Mouse (Mus musculus) lung, embryonic 16.5 days (tissue): ENCODE measurements around the gene Gadl1. TPM values are rescaled to one million over a fixed set of nuclear protein-coding genes. Genes with fewer than 3 reads are reported as not detected.

Experiments used
- ATAC-seq: fragments of 200-750 bp; cut with Nextera tagmentation; 2 replicates; pipeline ENCODE4 v1.8.0; 2017; ENCODE audit warnings: low read depth, mild to moderate bottlenecking, moderate library complexity
- H3K27ac ChIP-seq: fragments of 300-500 bp; sonication (generic); 2 replicates; pipeline ENCODE4 v1.5.1; 2014; ENCODE audit warnings: mild to moderate bottlenecking, control low read depth, low read length
- H3K27me3 ChIP-seq: fragments of 300-500 bp; sonication (generic); 2 replicates; pipeline ENCODE4 v1.6.1; 2014; ENCODE audit warnings: low read depth, low read length, mixed read lengths; ENCODE audit not compliant: control insufficient read depth, insufficient read depth
- H3K36me3 ChIP-seq: fragments of 300-500 bp; sonication (generic); 2 replicates; pipeline ENCODE4 v1.6.1; 2014; ENCODE audit warnings: low read length; ENCODE audit not compliant: control insufficient read depth, insufficient read depth
- H3K4me1 ChIP-seq: fragments of 300-500 bp; sonication (generic); replicated peaks from 2 replicates; pipeline ENCODE4 v1.6.1; 2014; ENCODE audit warnings: low read length, mixed read lengths; ENCODE audit not compliant: control insufficient read depth, insufficient read depth
- H3K4me2 ChIP-seq: fragments of 300-500 bp; sonication (generic); 2 replicates; pipeline ENCODE4 v1.6.1; 2014; ENCODE audit warnings: low read depth, low read length, control low read depth
- H3K4me3 ChIP-seq: fragments of 300-500 bp; sonication (generic); 2 replicates; pipeline ENCODE4 v1.5.1; 2014; ENCODE audit warnings: mild to moderate bottlenecking, low read length, control low read depth
- H3K9ac ChIP-seq: fragments of 300-500 bp; sonication (generic); 2 replicates; pipeline ENCODE4 v1.6.1; 2014; ENCODE audit warnings: low read length, control low read depth
- H3K9me3 ChIP-seq: fragments of 300-500 bp; sonication (generic); 2 replicates; pipeline ENCODE4 v1.6.1; 2016; ENCODE audit warnings: low read length; ENCODE audit not compliant: control insufficient read depth
- WGBS: fragments of 180-500 bp; shearing (Covaris S2); extraction: QIAGEN DNeasy Blood & Tissue Kit; methylation state at CpG from one replicate; pipeline ENCODE4 v1.1.7; 2014; 5-methylcytosine and 5-hydroxymethylcytosine counted together
- polyA plus RNA-seq: library from polyadenylated mRNA; unstranded; fragments of >200 nt; fragmentation: Nextera tagmentation; extraction: Ambion mirVana; gene quantifications from 2 replicates; pipeline ENCODE4 v1.2.1, GENCODE M21; 2015

Gadl1 gene
- polyA plus RNA-seq, 1 experiment from 2014 or later: 0.75 TPM

DNA sequence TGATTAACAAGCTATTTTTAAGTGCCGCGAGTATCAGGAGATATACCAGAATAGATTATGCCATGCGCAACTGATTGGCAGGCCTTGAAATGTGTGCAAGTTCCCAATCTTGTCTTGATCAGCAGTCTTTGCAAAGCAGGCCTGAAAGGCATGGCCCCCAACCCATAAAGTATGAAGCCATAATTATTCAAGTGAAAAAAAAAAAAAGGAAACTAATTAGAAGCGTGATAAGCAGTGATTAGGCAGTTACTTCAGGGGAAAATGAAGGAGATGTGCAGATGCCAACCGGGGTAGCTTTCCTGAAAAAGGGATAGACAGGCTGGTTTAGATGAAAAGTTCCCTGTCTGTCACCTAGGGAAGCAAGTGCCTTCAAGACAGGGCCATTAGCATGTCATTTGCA is 174.0 kb downstream of the Gadl1 start:
- ATAC-seq: no peak
- H3K9me3 ChIP-seq: no peaks in the 10 kb centered on the region
- H3K27me3 ChIP-seq: no peaks in the 10 kb centered on the region
- H3K4me1 ChIP-seq: peaks cover 5% of the 10 kb centered on the region
- H3K9ac ChIP-seq: no peak overlapping the region
- no peak overlapping the region for H3K4me3 ChIP-seq
- H3K4me2 ChIP-seq: no peak overlapping the region
- no peak overlapping the region for H3K27ac ChIP-seq
- 86% methylated on average over 5 of the region's 5 CpGs for WGBS
- peaks cover under 1% of the 10 kb centered on the region for H3K36me3 ChIP-seq

DNA sequence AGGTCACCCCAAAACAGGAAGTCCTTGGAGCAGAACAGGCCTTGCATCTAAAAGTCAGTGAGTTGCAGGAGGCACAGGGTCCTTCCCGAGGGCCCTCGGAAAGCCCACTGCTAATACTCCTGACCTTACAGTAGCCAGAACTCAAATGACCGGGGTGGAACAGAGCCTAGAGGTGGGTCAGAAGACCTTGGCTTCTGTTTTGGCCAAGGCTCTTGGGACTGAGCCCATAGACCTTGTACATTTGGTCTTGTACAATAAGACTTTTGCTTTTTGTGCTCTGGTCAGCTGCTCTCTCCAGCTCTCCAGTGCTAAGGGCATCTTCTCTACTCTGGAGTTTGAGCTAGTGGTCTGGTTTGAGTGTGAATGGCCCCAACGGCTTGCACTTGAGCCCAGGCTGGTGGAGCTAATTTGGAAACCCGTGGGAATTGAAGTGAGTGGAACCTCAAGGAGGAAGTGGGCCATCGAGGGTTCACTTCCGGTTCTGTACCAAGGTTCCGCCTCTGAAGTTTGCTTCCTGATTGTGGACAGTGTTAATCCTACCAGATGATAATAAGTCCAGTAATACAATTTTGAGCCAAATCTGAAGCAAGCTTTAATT is 174.6 kb downstream of the Gadl1 start:
- Histone ChIP-seq H3K9me3 (no peaks in the 10 kb centered on the region), H3K27me3 (no peaks in the 10 kb centered on the region), H3K4me1 (peaks cover 5% of the 10 kb centered on the region), H3K4me2 (no peak overlapping the region), H3K36me3 (peaks cover 5% of the 10 kb centered on the region), H3K9ac (no peak overlapping the region), H3K27ac (no peak overlapping the region), H3K4me3 (no peak overlapping the region)
- WGBS: 82% methylated on average over 8 of the region's 8 CpGs
- no peak for ATAC-seq

DNA sequence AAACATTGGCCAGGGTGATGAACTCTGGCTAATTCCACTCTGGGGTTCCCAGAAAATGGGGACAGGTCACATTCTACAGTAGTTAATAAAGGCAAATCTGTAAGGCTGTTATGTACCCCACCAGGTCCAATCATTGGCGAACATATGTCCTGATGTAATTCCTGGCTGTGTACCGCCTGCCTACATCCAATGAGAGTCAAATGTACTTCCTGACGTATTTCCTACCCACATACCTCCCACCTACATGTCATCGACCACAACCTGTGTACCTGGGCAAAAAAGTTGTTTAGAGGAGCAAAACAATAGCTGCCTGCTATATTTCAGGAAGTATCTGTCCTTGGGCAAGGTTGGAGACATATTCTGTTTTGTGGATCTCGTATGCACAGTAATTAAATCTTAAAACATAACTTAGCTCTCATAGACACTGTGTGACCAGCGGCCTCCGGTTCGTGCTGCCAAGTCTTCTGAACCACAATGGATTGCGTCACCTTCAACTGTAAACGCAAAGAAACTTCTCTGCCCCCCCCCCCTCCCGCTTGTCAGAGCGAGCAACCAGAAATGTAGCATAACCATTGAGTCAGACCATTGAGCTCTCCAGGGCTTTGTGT is 175.2 kb downstream of the Gadl1 start:
- Histone ChIP-seq H3K4me2 (no peak overlapping the region), H3K27me3 (no peaks in the 10 kb centered on the region), H3K36me3 (peaks cover 5% of the 10 kb centered on the region), H3K9ac (no peak overlapping the region), H3K4me3 (no peak overlapping the region), H3K9me3 (no peaks in the 10 kb centered on the region), H3K27ac (peak overlapping the region; percentile 42; the same call in 1 of the 2 replicates), H3K4me1 (peaks cover 5% of the 10 kb centered on the region)
- peak; percentile 79 for ATAC-seq
- 60% methylated on average over 12 of the region's 12 CpGs for whole genome bisulfite sequencing

- no peak overlapping the region for H3K4me2 ChIP-seq
- peaks cover 5% of the 10 kb centered on the region for H3K4me1 ChIP-seq
- H3K9ac ChIP-seq: no peak overlapping the region
- H3K27me3 ChIP-seq: no peaks in the 10 kb centered on the region
- peaks cover 20% of the 10 kb centered on the region for H3K36me3 ChIP-seq
- no peak overlapping the region for H3K4me3 ChIP-seq
- H3K27ac ChIP-seq: no peak overlapping the region
- no peaks in the 10 kb centered on the region for H3K9me3 ChIP-seq
- 82% methylated on average over 6 of the region's 6 CpGs for WGBS
- no peak for ATAC-seq
These were observed 176.7 kb downstream of the Gadl1 start for GRCm38 (mm10) chr9:116085999-116086398.

GRCm38 (mm10) chr9:116087263-116087662 is 178.0 kb downstream of the Gadl1 start:
- peaks cover 5% of the 10 kb centered on the region for H3K4me1 ChIP-seq
- WGBS: 81% methylated on average over 5 of the region's 5 CpGs
- H3K27me3 ChIP-seq: no peaks in the 10 kb centered on the region
- H3K9ac ChIP-seq: no peak overlapping the region
- peaks cover 26% of the 10 kb centered on the region for H3K36me3 ChIP-seq
- no peaks in the 10 kb centered on the region for H3K9me3 ChIP-seq
- H3K4me2 ChIP-seq: no peak overlapping the region
- H3K27ac ChIP-seq: no peak overlapping the region
- peak; percentile 23 for ATAC-seq
- H3K4me3 ChIP-seq: no peak overlapping the region

GRCm38 (mm10) chr9:116087880-116088279 is 178.6 kb downstream of the Gadl1 start:
- 0 out of 2 replicates have a peak overlapping the region, but pooled peaks have one; percentile 24 for H3K27ac ChIP-seq
- no peaks in the 10 kb centered on the region for H3K9me3 ChIP-seq
- no peak for ATAC-seq
- H3K9ac ChIP-seq: no peak overlapping the region
- no peak overlapping the region for H3K4me2 ChIP-seq
- 19% methylated on average over 5 of the region's 5 CpGs for WGBS
- H3K36me3 ChIP-seq: peaks cover 31% of the 10 kb centered on the region
- no peak overlapping the region for H3K4me3 ChIP-seq
- peaks cover 5% of the 10 kb centered on the region for H3K4me1 ChIP-seq
- H3K27me3 ChIP-seq: no peaks in the 10 kb centered on the region

DNA sequence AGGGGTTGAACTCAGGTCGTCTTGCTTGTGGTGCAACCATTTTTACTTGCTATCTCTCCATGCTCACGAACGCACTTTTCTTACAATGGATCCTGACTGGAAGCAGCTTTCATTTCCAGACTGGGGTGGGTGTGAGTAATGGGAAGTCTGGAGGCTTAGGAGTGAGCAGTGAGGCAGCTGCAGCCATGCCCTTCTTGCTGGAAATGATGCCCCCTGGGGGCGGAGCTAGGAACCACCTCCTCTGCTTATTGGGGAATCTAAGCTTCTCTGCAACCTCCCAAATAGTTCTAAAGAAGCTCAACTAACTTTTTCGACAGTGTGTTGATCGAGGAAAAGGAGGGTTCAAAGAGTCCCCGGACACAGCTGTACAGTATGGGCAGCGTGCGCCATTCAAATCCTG is 179.7 kb downstream of the Gadl1 start:
- ATAC-seq: no peak
- Histone ChIP-seq H3K27me3 (no peaks in the 10 kb centered on the region), H3K4me3 (no peak overlapping the region), H3K4me2 (no peak overlapping the region), H3K27ac (no peak overlapping the region), H3K4me1 (peaks cover 5% of the 10 kb centered on the region), H3K9ac (no peak overlapping the region), H3K36me3 (peaks cover 33% of the 10 kb centered on the region), H3K9me3 (no peaks in the 10 kb centered on the region)
- WGBS: 86% methylated on average over 9 of the region's 9 CpGs

DNA sequence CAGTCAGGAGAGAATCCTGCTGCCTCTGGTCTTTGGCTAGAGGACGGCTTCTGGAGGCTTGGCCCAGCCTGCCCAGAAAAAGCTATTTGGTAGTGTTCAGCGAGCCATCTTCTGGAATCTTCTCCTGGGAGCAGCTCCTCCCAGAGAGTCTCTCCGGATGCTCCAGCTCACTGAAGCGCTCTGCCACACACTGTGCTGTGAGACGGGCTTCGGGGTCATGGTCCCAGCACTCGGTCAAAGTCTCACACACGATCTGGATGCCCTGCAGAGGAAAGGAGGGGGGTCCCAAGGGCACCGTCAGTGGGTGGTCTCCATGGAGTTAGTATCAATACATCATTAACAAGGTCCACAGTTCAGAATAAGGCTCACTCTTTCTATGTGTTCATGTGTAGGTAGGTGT is 181.0 kb downstream of the Gadl1 start:
- Histone ChIP-seq H3K4me3 (no peak overlapping the region), H3K27ac (no peak overlapping the region), H3K36me3 (peaks cover 35% of the 10 kb centered on the region), H3K9ac (no peak overlapping the region), H3K4me1 (no peaks in the 10 kb centered on the region; the same call in 1 of the 2 replicates), H3K9me3 (no peaks in the 10 kb centered on the region), H3K4me2 (no peak overlapping the region), H3K27me3 (no peaks in the 10 kb centered on the region)
- 90% methylated on average over 9 of the region's 9 CpGs for WGBS
- ATAC-seq: no peak

DNA sequence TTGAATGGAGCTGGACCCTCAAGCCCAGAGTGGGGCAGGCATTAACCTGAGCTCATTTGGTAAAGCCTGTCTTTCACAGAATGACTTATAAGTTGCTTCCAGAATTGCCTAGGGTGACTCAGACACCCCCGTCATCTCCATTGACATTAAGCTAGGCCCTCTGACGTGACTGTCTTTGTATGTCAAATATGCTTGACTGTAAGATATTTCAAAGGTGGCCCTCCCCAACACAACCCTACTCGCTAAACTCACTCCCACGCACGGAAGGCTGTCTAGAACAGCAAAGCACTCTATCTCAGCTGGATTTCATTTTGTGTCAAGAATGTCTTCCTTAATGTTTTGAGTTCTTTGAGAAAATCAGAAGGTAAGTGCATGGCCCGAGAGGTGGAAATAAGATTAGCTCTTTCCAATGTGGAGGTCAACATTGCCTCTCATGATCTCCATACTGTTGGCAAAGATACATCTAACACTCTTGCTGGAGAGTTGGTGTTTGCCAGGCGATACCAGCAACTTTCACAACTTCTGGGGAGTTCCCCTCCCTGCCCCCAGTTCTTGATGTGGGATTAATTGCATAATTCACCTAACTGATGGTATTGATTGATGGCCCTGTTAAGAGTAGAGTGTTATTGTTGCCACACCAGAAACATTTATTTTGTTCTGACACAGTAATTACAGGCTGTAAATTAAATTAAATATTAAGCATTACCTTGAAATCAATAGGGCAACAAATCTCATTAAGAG is 182.0 kb downstream of the Gadl1 start:
- Histone ChIP-seq H3K27ac (no peak overlapping the region), H3K4me1 (no peaks in the 10 kb centered on the region; the same call in 1 of the 2 replicates), H3K36me3 (peaks cover 39% of the 10 kb centered on the region), H3K4me2 (no peak overlapping the region), H3K4me3 (no peak overlapping the region), H3K9ac (no peak overlapping the region), H3K27me3 (no peaks in the 10 kb centered on the region), H3K9me3 (no peaks in the 10 kb centered on the region)
- ATAC-seq: no peak
- 83% methylated on average over 7 of the region's 7 CpGs for WGBS
